Mouse (Mus musculus) heart, embryonic 13.5 days (tissue): Measurements from ENCODE around the gene Nrxn2. TPM values are rescaled to one million over a fixed set of nuclear protein-coding genes. Genes with fewer than 3 reads are reported as not detected.

ENCODE experiments used
- ATAC-seq: fragments of 200-750 bp; cut with Nextera tagmentation; 2 replicates; pipeline ENCODE4 v1.8.0; 2017; ENCODE audit warnings: moderate TSS enrichment; ENCODE audit not compliant: insufficient number of reproducible peaks, low FRiP score, low TSS enrichment; ENCODE audit errors: extremely low read depth
- H3K27ac ChIP-seq: fragments of 300-500 bp; sonication (generic); replicated peaks from 2 replicates; pipeline ENCODE4 v1.5.1; 2015; ENCODE audit warnings: moderate library complexity, mild to moderate bottlenecking, inconsistent platforms
- H3K27me3 ChIP-seq: fragments of 300-500 bp; sonication (generic); replicated peaks from 2 replicates; pipeline ENCODE4 v1.6.1; 2015; ENCODE audit warnings: mild to moderate bottlenecking, inconsistent platforms
- H3K36me3 ChIP-seq: fragments of 300-500 bp; sonication (generic); 2 replicates; pipeline ENCODE4 v1.6.1; 2015; ENCODE audit warnings: mild to moderate bottlenecking, inconsistent platforms
- H3K4me1 ChIP-seq: fragments of 300-500 bp; sonication (generic); 2 replicates; pipeline ENCODE4 v1.6.1; 2015; ENCODE audit warnings: inconsistent platforms
- H3K4me2 ChIP-seq: fragments of 300-500 bp; sonication (generic); 2 replicates; pipeline ENCODE4 v1.6.1; 2015; ENCODE audit warnings: inconsistent platforms, mild to moderate bottlenecking, moderate library complexity
- H3K4me3 ChIP-seq: fragments of 300-500 bp; sonication (generic); 2 replicates; pipeline ENCODE4 v1.5.1; 2015; ENCODE audit warnings: moderate library complexity, mild to moderate bottlenecking, inconsistent platforms
- H3K9ac ChIP-seq: fragments of 300-500 bp; sonication (generic); 2 replicates; pipeline ENCODE4 v1.6.1; 2015; ENCODE audit warnings: inconsistent platforms, mild to moderate bottlenecking, moderate library complexity
- H3K9me3 ChIP-seq: fragments of 300-500 bp; sonication (generic); 2 replicates; pipeline ENCODE4 v1.6.1; 2016; ENCODE audit warnings: inconsistent platforms
- WGBS: fragments of 180-500 bp; shearing (Covaris S2); methylation state at CpG from one replicate; pipeline ENCODE4 v1.1.7; 2015; ENCODE audit warnings: mixed read lengths; 5-methylcytosine and 5-hydroxymethylcytosine counted together
- polyA plus RNA-seq: library from polyadenylated mRNA; unstranded; fragments of >200 nt; fragmentation: Nextera tagmentation; extraction: Ambion mirVana; gene quantifications from 2 replicates; pipeline ENCODE4 v1.2.1, GENCODE M21; 2015

Nrxn2 gene
- polyA plus RNA-seq, 1 experiment from 2014 or later: 0.52 TPM

- H3K27me3 ChIP-seq: peaks cover 98% of the 10 kb centered on the region
- H3K4me2 ChIP-seq: peak overlapping the region; percentile 81
- no peak for ATAC-seq
- H3K27ac ChIP-seq: no peak overlapping the region
- peak overlapping the region; percentile 69 for H3K9ac ChIP-seq
- H3K9me3 ChIP-seq: no peaks in the 10 kb centered on the region
- WGBS: under 1% methylated on average over 39 of the region's 39 CpGs
- peak overlapping the region; percentile 56 for H3K4me3 ChIP-seq
- H3K36me3 ChIP-seq: no peaks in the 10 kb centered on the region
- peaks cover 18% of the 10 kb centered on the region for H3K4me1 ChIP-seq
These were observed 79.3 kb downstream of the Nrxn2 start for GRCm38 (mm10) chr19:6497803-6498202.

GRCm38 (mm10) chr19:6498350-6499131 lies 80.0 kb downstream of the Nrxn2 start:
- Histone ChIP-seq H3K36me3 (no peaks in the 10 kb centered on the region), H3K4me1 (peaks cover 18% of the 10 kb centered on the region), H3K4me3 (peak overlapping the region; percentile 56), H3K27ac (no peak overlapping the region), H3K9ac (peak overlapping the region; percentile 69), H3K9me3 (no peaks in the 10 kb centered on the region), H3K27me3 (peaks cover 98% of the 10 kb centered on the region), H3K4me2 (peak overlapping the region; percentile 81)
- no peak for ATAC-seq
- WGBS: 5% methylated on average over 28 of the region's 38 CpGs

- Histone ChIP-seq H3K27ac (no peak overlapping the region), H3K4me3 (no peak overlapping the region), H3K9me3 (no peaks in the 10 kb centered on the region), H3K36me3 (no peaks in the 10 kb centered on the region), H3K9ac (no peak overlapping the region), H3K4me2 (no peak overlapping the region), H3K27me3 (peaks cover 100% of the 10 kb centered on the region), H3K4me1 (peaks cover 28% of the 10 kb centered on the region)
- ATAC-seq: no peak
- WGBS: 56% methylated on average over 6 of the region's 6 CpGs
These were observed 81.5 kb downstream of the Nrxn2 start for GRCm38 (mm10) chr19:6499860-6500635.

- H3K4me2 ChIP-seq: no peak overlapping the region
- H3K9me3 ChIP-seq: no peaks in the 10 kb centered on the region
- H3K9ac ChIP-seq: no peak overlapping the region
- H3K4me3 ChIP-seq: no peak overlapping the region
- no peaks in the 10 kb centered on the region for H3K36me3 ChIP-seq
- WGBS: 23% methylated on average over 2 of the region's 2 CpGs
- H3K27ac ChIP-seq: no peak overlapping the region
- no peak for ATAC-seq
- H3K4me1 ChIP-seq: peaks cover 28% of the 10 kb centered on the region
- peaks cover 100% of the 10 kb centered on the region for H3K27me3 ChIP-seq
These were observed 82.1 kb downstream of the Nrxn2 start for GRCm38 (mm10) chr19:6500636-6501025.

GRCm38 (mm10) chr19:6502035-6502541 lies 83.6 kb downstream of the Nrxn2 start:
- H3K4me1 ChIP-seq: peaks cover 28% of the 10 kb centered on the region
- no peak overlapping the region for H3K27ac ChIP-seq
- H3K4me3 ChIP-seq: peak overlapping the region; percentile 42
- H3K27me3 ChIP-seq: peaks cover 100% of the 10 kb centered on the region
- no peaks in the 10 kb centered on the region for H3K9me3 ChIP-seq
- no peak for ATAC-seq
- no peaks in the 10 kb centered on the region for H3K36me3 ChIP-seq
- WGBS: under 1% methylated on average over 25 of the region's 25 CpGs
- no peak overlapping the region for H3K9ac ChIP-seq
- H3K4me2 ChIP-seq: peak overlapping the region; percentile 74

GRCm38 (mm10) chr19:6502543-6503319 lies 84.2 kb downstream of the Nrxn2 start:
- Histone ChIP-seq H3K36me3 (no peaks in the 10 kb centered on the region), H3K27me3 (peaks cover 100% of the 10 kb centered on the region), H3K27ac (no peak overlapping the region), H3K4me1 (peaks cover 24% of the 10 kb centered on the region), H3K4me3 (peak overlapping the region; percentile 42), H3K4me2 (peak overlapping the region; percentile 74), H3K9me3 (no peaks in the 10 kb centered on the region), H3K9ac (no peak overlapping the region)
- ATAC-seq: no peak
- WGBS: 5% methylated on average over 20 of the region's 20 CpGs

- no peak overlapping the region for H3K9ac ChIP-seq
- H3K9me3 ChIP-seq: no peaks in the 10 kb centered on the region
- H3K4me3 ChIP-seq: no peak overlapping the region
- no peak overlapping the region for H3K4me2 ChIP-seq
- H3K27me3 ChIP-seq: peaks cover 96% of the 10 kb centered on the region
- 28% methylated on average over 15 of the region's 16 CpGs for WGBS
- H3K4me1 ChIP-seq: peaks cover 17% of the 10 kb centered on the region
- ATAC-seq: no peak
- no peaks in the 10 kb centered on the region for H3K36me3 ChIP-seq
- no peak overlapping the region for H3K27ac ChIP-seq
These were observed 85.6 kb downstream of the Nrxn2 start for GRCm38 (mm10) chr19:6503926-6504655.

- WGBS: 80% methylated on average over 12 of the region's 12 CpGs
- Histone ChIP-seq H3K4me2 (no peak overlapping the region), H3K27ac (no peak overlapping the region), H3K4me1 (peaks cover 17% of the 10 kb centered on the region), H3K9me3 (no peaks in the 10 kb centered on the region), H3K9ac (no peak overlapping the region), H3K27me3 (peaks cover 96% of the 10 kb centered on the region), H3K4me3 (no peak overlapping the region), H3K36me3 (no peaks in the 10 kb centered on the region)
- ATAC-seq: no peak
These were observed 86.1 kb downstream of the Nrxn2 start for GRCm38 (mm10) chr19:6504656-6505045.

GRCm38 (mm10) chr19:6507393-6507792 lies 88.9 kb downstream of the Nrxn2 start:
- Histone ChIP-seq H3K9me3 (no peaks in the 10 kb centered on the region), H3K4me3 (no peak overlapping the region), H3K4me2 (no peak overlapping the region), H3K9ac (no peak overlapping the region), H3K27me3 (peaks cover 96% of the 10 kb centered on the region), H3K4me1 (peaks cover 12% of the 10 kb centered on the region), H3K27ac (no peak overlapping the region), H3K36me3 (no peaks in the 10 kb centered on the region)
- WGBS: 22% methylated on average over 10 of the region's 10 CpGs
- ATAC-seq: no peak

GRCm38 (mm10) chr19:6509881-6510280 lies 91.3 kb downstream of the Nrxn2 start:
- H3K4me2 ChIP-seq: no peak overlapping the region
- H3K27me3 ChIP-seq: peaks cover 96% of the 10 kb centered on the region
- no peak for ATAC-seq
- H3K9me3 ChIP-seq: no peaks in the 10 kb centered on the region
- no peaks in the 10 kb centered on the region for H3K36me3 ChIP-seq
- H3K4me1 ChIP-seq: peaks cover 13% of the 10 kb centered on the region; the same call in 1 of the 2 replicates
- H3K4me3 ChIP-seq: no peak overlapping the region
- 61% methylated on average over 10 of the region's 10 CpGs for whole genome bisulfite sequencing
- no peak overlapping the region for H3K9ac ChIP-seq
- H3K27ac ChIP-seq: no peak overlapping the region
